Mouse (Mus musculus): Measurements from ENCODE around the gene Gm3646.

DNA sequence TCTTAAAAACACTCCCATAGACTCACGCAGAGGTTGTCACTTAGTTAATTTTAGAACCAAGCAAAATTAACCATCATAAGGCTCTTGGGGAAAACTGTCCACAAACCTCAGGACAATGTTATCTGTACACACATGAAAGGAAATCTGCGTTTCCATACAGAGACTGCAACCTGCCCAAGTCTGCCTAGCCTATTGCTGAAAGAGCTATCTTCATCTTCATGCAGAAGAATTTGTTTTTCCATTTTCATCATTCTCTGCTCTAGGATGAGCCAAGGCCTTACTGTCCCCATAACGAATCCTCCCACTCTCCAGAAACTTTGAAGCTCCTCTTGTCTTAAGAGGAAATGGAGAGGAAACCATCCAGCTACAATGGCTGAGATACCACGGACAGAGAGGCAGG lies 19.8 kb upstream of the Gm3646 start:
- TF ChIP-seq CTCF (IDR thresholded peaks at IDR 0.05; ENCODE audit: extremely low read depth, insufficient read length, insufficient replicate concordance, low read depth, low read length) = no peak
- TF ChIP-seq POLR2A (IDR thresholded peaks at IDR 0.05; ENCODE audit: low read depth, low read length) = no peak

Data from small intestine, adult 2 months (tissue).